In genomic region chr5:25759460-25760409, GRCm38 (mm10) we compare ENCODE assay signal across 8 mouse cellular contexts. TPM values are rescaled to one million over a fixed set of nuclear protein-coding genes. Genes with fewer than 3 reads are reported as not detected.
A peak's percentile ranks its signal among the peaks of the same experiment; 100 is the strongest.
DNase-seq lines count a peak whose midpoint lies in the region; ATAC-seq and TF ChIP-seq lines count a peak whose summit lies in the region.

TSS of gene Actr3b (plus strand) at chr5:25759997.

- peak; percentile 89 for ATAC-seq in heart, embryonic 13.5 days (ENCODE audit: extremely low read depth, insufficient number of reproducible peaks, low FRiP score, low TSS enrichment)
- ATAC-seq in kidney, postnatal 0 days (replicated peaks; ENCODE audit: low FRiP score, low read depth), result peak; percentile 94
- ATAC-seq in monocyte, adult 5-6 weeks (replicated peaks; ENCODE audit: insufficient number of reproducible peaks, low FRiP score, low TSS enrichment, poor library complexity, severe bottlenecking), result peak; percentile 85

- H3K27me3 ChIP-seq in erythroblast, embryonic 14.5 days (ENCODE audit: control insufficient read depth), result peaks cover 14% of the 10 kb centered on the region
- no peaks in the 10 kb centered on the region for H3K27me3 ChIP-seq in heart, embryonic 13.5 days (replicated peaks)
- H3K27me3 ChIP-seq in kidney, postnatal 0 days (ENCODE audit: insufficient read depth, low read length), result no peaks in the 10 kb centered on the region
- H3K27me3 ChIP-seq in liver, adult 2 months (ENCODE audit: control insufficient read depth, insufficient read depth, low read length), result peaks cover 4% of the 10 kb centered on the region; the same call in 1 of the 2 replicates

- 2% methylated on average over 44 of the region's 45 CpGs for WGBS in heart, embryonic 13.5 days
- WGBS in kidney, postnatal 0 days, result 3% methylated on average over 45 of the region's 45 CpGs
- 2% methylated on average over 45 of the region's 45 CpGs for WGBS in liver, adult 2 months

- no peak for TF ChIP-seq POLR2A in liver, adult 2 months (IDR thresholded peaks at IDR 0.05; ENCODE audit: extremely low read depth, insufficient read depth, low read length)

- H3K27ac ChIP-seq in heart, embryonic 13.5 days (replicated peaks), result peak within 1 kb of the TSS; percentile 74
- no peak within 1 kb of the TSS for H3K27ac ChIP-seq in kidney, postnatal 0 days
- H3K27ac ChIP-seq in liver, adult 2 months (replicated peaks; ENCODE audit: insufficient read depth, low read depth, low read length), result no peak within 1 kb of the TSS

- H3K4me3 ChIP-seq in erythroblast, embryonic 14.5 days (replicated peaks), result peak within 1 kb of the TSS; percentile 56
- H3K4me3 ChIP-seq in heart, embryonic 13.5 days, result peak within 1 kb of the TSS; percentile 74
- peak within 1 kb of the TSS; percentile 57 for H3K4me3 ChIP-seq in kidney, postnatal 0 days (replicated peaks; ENCODE audit: low read depth, low read length)
- H3K4me3 ChIP-seq in liver, adult 2 months (ENCODE audit: insufficient read depth, low read depth, low read length), result peak within 1 kb of the TSS; percentile 76

- H3K36me3 ChIP-seq in erythroblast, embryonic 14.5 days (ENCODE audit: control insufficient read depth), result no peaks in the 10 kb centered on the region
- no peaks in the 10 kb centered on the region for H3K36me3 ChIP-seq in heart, embryonic 13.5 days
- no peaks in the 10 kb centered on the region for H3K36me3 ChIP-seq in kidney, postnatal 0 days (ENCODE audit: insufficient read depth, low read length)
- no peaks in the 10 kb centered on the region for H3K36me3 ChIP-seq in liver, adult 2 months (ENCODE audit: control insufficient read depth, insufficient read depth, low read length)

- DNase-seq in CD4-positive helper T cell, adult 2 months (ENCODE audit: low read depth, low spot score), result peak; percentile 83
- DNase-seq in brain, embryonic 18.5 days (ENCODE audit: low read depth, low spot score), result peak; percentile 74
- peak; percentile 92 for DNase-seq in kidney, postnatal 0 days (ENCODE audit: low spot score)
- peak; percentile 24 for DNase-seq in liver, adult 2 months (ENCODE audit: extremely low read depth, low read depth, low spot score)
- DNase-seq in spleen, postnatal 36 days (ENCODE audit: low spot score in 2 of 2), result peak; percentile 81 to 85

- H3K9me3 ChIP-seq in erythroblast, embryonic 14.5 days (ENCODE audit: control insufficient read depth, low read length), result no peaks in the 10 kb centered on the region
- H3K9me3 ChIP-seq in heart, embryonic 13.5 days, result no peaks in the 10 kb centered on the region
- H3K9me3 ChIP-seq in kidney, postnatal 0 days (replicated peaks; ENCODE audit: low read length), result no peaks in the 10 kb centered on the region

- H3K9ac ChIP-seq in heart, embryonic 13.5 days, result peak within 1 kb of the TSS; percentile 87
- peak within 1 kb of the TSS; percentile 45; the same call in 1 of the 2 replicates for H3K9ac ChIP-seq in kidney, postnatal 0 days (ENCODE audit: low read depth, low read length)
- H3K9ac ChIP-seq in liver, adult 2 months (ENCODE audit: low read depth, low read length), result peak within 1 kb of the TSS; percentile 71

- peak within 1 kb of the TSS; percentile 93 for H3K4me2 ChIP-seq in heart, embryonic 13.5 days
- peak within 1 kb of the TSS; percentile 83 for H3K4me2 ChIP-seq in kidney, postnatal 0 days (ENCODE audit: low read length)

- H3K4me1 ChIP-seq in erythroblast, embryonic 14.5 days (ENCODE audit: control insufficient read depth), result peaks cover 12% of the 10 kb centered on the region
- peaks cover 41% of the 10 kb centered on the region for H3K4me1 ChIP-seq in heart, embryonic 13.5 days
- H3K4me1 ChIP-seq in kidney, postnatal 0 days (replicated peaks; ENCODE audit: insufficient read depth, low read length), result no peaks in the 10 kb centered on the region; the same call in 1 of the 2 replicates
- peaks cover 2% of the 10 kb centered on the region; the same call in 1 of the 2 replicates for H3K4me1 ChIP-seq in liver, adult 2 months (ENCODE audit: control insufficient read depth, insufficient read depth, low read length)

- no peak for TF ChIP-seq CTCF in kidney, postnatal 0 days (IDR thresholded peaks at IDR 0.05; ENCODE audit: low read depth)
- TF ChIP-seq CTCF in liver, adult 2 months (IDR thresholded peaks at IDR 0.05; ENCODE audit: low read depth, low read length), result no peak

- no peaks in the 10 kb centered on the region for H3K79me2 ChIP-seq in liver, adult 2 months (ENCODE audit: control insufficient read depth, insufficient read depth, low read length)

RNA-seq across cellular contexts. Expression of gene Actr3b, which starts in this region (rescaled TPM):
- polyA plus RNA-seq in erythroblast, embryonic 14.5 days (2012), result not detected in 2 replicates
- polyA plus RNA-seq in heart, embryonic 13.5 days (2015; fragmentation: Nextera tagmentation; extraction: Ambion mirVana), result 34.4 and 40.0 TPM in 2 replicates
- polyA plus RNA-seq in kidney, postnatal 0 days (2015; fragmentation: Nextera tagmentation; extraction: Ambion mirVana), result 5.1 and 5.8 TPM in 2 replicates
- 0.18 and 0.20 TPM in 2 replicates for total RNA-seq in liver, adult 2 months (2014; rRNA removed)
- polyA plus RNA-seq in liver, adult 2 months (2012; rRNA removed), result 0.07 TPM in 1 of 2 replicates, not detected in the other
- total RNA-seq in monocyte, adult 5-6 weeks (2017), result not detected in 3 replicates

Comparison
In these comparisons a context has a peak if more than half of its experiments do, and no peak if none do; other contexts are left out.
1. Peak in DNase-seq, H3K4me3 ChIP-seq and H3K9ac ChIP-seq in liver, adult 2 months; RNA of the gene not detected or under 1 TPM.
2. Peak in ATAC-seq in monocyte, adult 5-6 weeks; RNA of the gene not detected or under 1 TPM.
3. DNase-seq: peak in every context shown above with its lines; median percentile 92 in kidney, postnatal 0 days; 83 in CD4-positive helper T cell, adult 2 months; 83 in spleen, postnatal 36 days; 74 in brain, embryonic 18.5 days; 24 in liver, adult 2 months.